Mouse (Mus musculus) C2C12 (cell line): ENCODE measurements around the gene Ccdc34.

Experiments
- CTCF ChIP-seq: IDR thresholded peaks from one replicate; pipeline ENCODE4 v1.5.1; 2011; ENCODE audit not compliant: control insufficient read depth, insufficient read depth, insufficient read length
- USF1 ChIP-seq: IDR thresholded peaks from one replicate; pipeline ENCODE4 v1.6.1; 2011; ENCODE audit warnings: low read depth, mild to moderate bottlenecking, control low read depth, moderate library complexity

DNA sequence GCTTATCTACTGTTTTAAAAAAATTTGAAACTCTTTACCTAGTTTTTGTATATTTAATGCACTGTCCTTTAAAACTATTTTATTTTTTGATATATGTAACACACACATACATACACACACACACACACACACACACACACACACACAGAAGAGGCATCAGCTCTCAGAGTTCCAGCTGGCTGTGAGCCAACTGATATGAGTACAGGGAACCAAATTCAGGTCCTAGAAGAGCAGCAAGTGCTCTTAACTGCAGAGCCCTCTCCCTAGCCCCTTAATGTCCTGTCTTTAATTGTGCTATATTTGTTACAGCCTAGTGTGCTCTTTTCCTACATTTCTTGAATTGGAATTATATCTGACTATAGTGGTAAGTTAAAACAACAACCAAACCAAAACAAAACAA is 38.4 kb upstream of the Ccdc34 start:
- no peak for TF ChIP-seq CTCF
- TF ChIP-seq USF1: no peak
